In the genomic region with DNA sequence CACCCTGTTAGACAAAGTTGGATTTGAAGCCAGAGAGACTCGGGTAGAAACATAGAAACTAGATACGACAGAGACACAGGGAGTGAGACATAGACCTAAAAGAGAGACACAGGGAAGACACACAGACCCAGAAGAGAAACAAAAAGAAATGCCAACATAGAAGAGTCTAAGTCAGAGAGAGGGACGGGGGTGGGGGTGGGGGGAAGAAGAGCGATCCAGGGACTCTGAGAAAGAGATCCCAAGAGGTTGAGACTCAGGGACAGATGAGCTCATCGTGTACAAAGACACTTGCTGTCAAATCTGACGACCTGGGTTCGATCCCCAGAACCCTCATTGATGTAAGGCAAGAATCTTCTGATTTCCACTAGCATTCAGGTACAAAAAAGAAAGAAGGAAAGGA, we compare ENCODE assay signal across 7 mouse cellular contexts. TPM values are rescaled to one million over a fixed set of nuclear protein-coding genes. Genes with fewer than 3 reads are reported as not detected.
DNase-seq lines count a peak whose midpoint lies in the region; ATAC-seq lines count a peak whose summit lies in the region.

No protein-coding gene starts in this region.

- H3K9ac ChIP-seq in lung, embryonic 16.5 days (ENCODE audit: low read length), result peak overlapping the region; percentile 66
- H3K9ac ChIP-seq in intestine, embryonic 16.5 days (ENCODE audit: low read depth, low read length), result peak overlapping the region; percentile 75
- no peak overlapping the region for H3K9ac ChIP-seq in neural tube, embryonic 14.5 days (replicated peaks; ENCODE audit: low read depth, low read length)

- no peaks in the 10 kb centered on the region for H3K36me3 ChIP-seq in lung, embryonic 16.5 days (ENCODE audit: control insufficient read depth, insufficient read depth, low read length)
- no peaks in the 10 kb centered on the region for H3K36me3 ChIP-seq in forebrain, embryonic 10.5 days (replicated peaks)
- no peaks in the 10 kb centered on the region for H3K36me3 ChIP-seq in intestine, embryonic 16.5 days (ENCODE audit: control insufficient read depth, insufficient read depth, low read length)
- H3K36me3 ChIP-seq in neural tube, embryonic 14.5 days (ENCODE audit: control insufficient read depth, insufficient read depth, low read length), result no peaks in the 10 kb centered on the region

- peaks cover 9% of the 10 kb centered on the region for H3K4me1 ChIP-seq in lung, embryonic 16.5 days (replicated peaks; ENCODE audit: control insufficient read depth, insufficient read depth, low read length)
- H3K4me1 ChIP-seq in forebrain, embryonic 10.5 days, result peaks cover 27% of the 10 kb centered on the region
- peaks cover 23% of the 10 kb centered on the region for H3K4me1 ChIP-seq in intestine, embryonic 16.5 days (ENCODE audit: control insufficient read depth, insufficient read depth, low read length)
- H3K4me1 ChIP-seq in neural tube, embryonic 14.5 days (ENCODE audit: control insufficient read depth, insufficient read depth, low read length), result 0 out of 2 replicates have a peak, but pooled peaks cover 2% of the 10 kb centered on the region

- DNase-seq in lung, postnatal 10 days, result no peak
- no peak for DNase-seq in forebrain, embryonic 10.5 days (ENCODE audit: extremely low spot score, low spot score)
- no peak for DNase-seq in T-cell, adult 2 months (ENCODE audit: low spot score)
- DNase-seq in cerebellum, adult 11-12 months, result no peak

- no peaks in the 10 kb centered on the region for H3K9me3 ChIP-seq in lung, embryonic 16.5 days (ENCODE audit: control insufficient read depth, low read length)
- no peaks in the 10 kb centered on the region; the same call in 1 of the 2 replicates for H3K9me3 ChIP-seq in forebrain, embryonic 10.5 days
- no peaks in the 10 kb centered on the region for H3K9me3 ChIP-seq in intestine, embryonic 16.5 days (ENCODE audit: control insufficient read depth, low read length)
- H3K9me3 ChIP-seq in neural tube, embryonic 14.5 days (ENCODE audit: control insufficient read depth, low read length), result no peaks in the 10 kb centered on the region

- H3K4me3 ChIP-seq in lung, embryonic 16.5 days (ENCODE audit: low read length), result peak overlapping the region; percentile 59
- H3K4me3 ChIP-seq in forebrain, embryonic 10.5 days, result peak overlapping the region; percentile 55
- H3K4me3 ChIP-seq in intestine, embryonic 16.5 days (ENCODE audit: low read length), result peak overlapping the region; percentile 66
- H3K4me3 ChIP-seq in neural tube, embryonic 14.5 days (ENCODE audit: low read depth, low read length), result no peak overlapping the region

- no peak overlapping the region for H3K27ac ChIP-seq in lung, embryonic 16.5 days (ENCODE audit: low read length)
- H3K27ac ChIP-seq in forebrain, embryonic 10.5 days, result no peak overlapping the region
- no peak overlapping the region; the same call in 1 of the 2 replicates for H3K27ac ChIP-seq in intestine, embryonic 16.5 days (ENCODE audit: low read length)
- no peak overlapping the region for H3K27ac ChIP-seq in neural tube, embryonic 14.5 days (ENCODE audit: low read depth, low read length)

- H3K27me3 ChIP-seq in lung, embryonic 16.5 days (ENCODE audit: control insufficient read depth, insufficient read depth, low read depth, low read length), result peaks cover 31% of the 10 kb centered on the region
- peaks cover 77% of the 10 kb centered on the region for H3K27me3 ChIP-seq in forebrain, embryonic 10.5 days (ENCODE audit: poor library complexity, severe bottlenecking)
- H3K27me3 ChIP-seq in intestine, embryonic 16.5 days (replicated peaks; ENCODE audit: control insufficient read depth, insufficient read depth, low read length), result peaks cover 7% of the 10 kb centered on the region; the same call in 1 of the 2 replicates
- peaks cover 35% of the 10 kb centered on the region for H3K27me3 ChIP-seq in neural tube, embryonic 14.5 days (ENCODE audit: control insufficient read depth, insufficient read depth, low read length)

- ATAC-seq in lung, embryonic 16.5 days (ENCODE audit: low read depth), result no peak
- ATAC-seq in intestine, embryonic 16.5 days, result no peak
- no peak for ATAC-seq in neural tube, embryonic 14.5 days (ENCODE audit: low read depth)

- 10% methylated on average over 7 of the region's 7 CpGs for WGBS in lung, embryonic 16.5 days
- 13% methylated on average over 7 of the region's 7 CpGs for WGBS in forebrain, embryonic 10.5 days
- 16% methylated on average over 7 of the region's 7 CpGs for WGBS in intestine, embryonic 16.5 days
- WGBS in neural tube, embryonic 14.5 days, result 14% methylated on average over 7 of the region's 7 CpGs

- H3K4me2 ChIP-seq in lung, embryonic 16.5 days (ENCODE audit: low read depth, low read length), result peak overlapping the region; percentile 88
- peak overlapping the region; percentile 78 for H3K4me2 ChIP-seq in intestine, embryonic 16.5 days (ENCODE audit: low read depth, low read length)
- peak overlapping the region; percentile 26; the same call in 1 of the 2 replicates for H3K4me2 ChIP-seq in neural tube, embryonic 14.5 days (ENCODE audit: low read depth, low read length)

RNA-seq across cellular contexts. Expression of a gene that starts 1.1 kb away (rescaled TPM):
- 0.15 and 0.21 TPM in 2 replicates for polyA plus RNA-seq in lung, embryonic 16.5 days (2015; fragmentation: Nextera tagmentation; extraction: Ambion mirVana)
- not detected in 2 replicates for polyA plus RNA-seq in forebrain, embryonic 10.5 days (2016; fragmentation: Nextera tagmentation; extraction: Ambion mirVana)
- 0.35 and 0.36 TPM in 2 replicates for polyA plus RNA-seq in intestine, embryonic 16.5 days (2015; fragmentation: Nextera tagmentation; extraction: Ambion mirVana)
- not detected in 2 replicates for polyA plus RNA-seq in neural tube, embryonic 14.5 days (2014; fragmentation: Nextera tagmentation; extraction: Ambion mirVana)

RNA-seq across cellular contexts. Expression of a gene that starts 24.3 kb away (rescaled TPM):
- polyA plus RNA-seq in lung, embryonic 16.5 days (2015; fragmentation: Nextera tagmentation; extraction: Ambion mirVana), result 2.2 and 2.3 TPM in 2 replicates
- polyA plus RNA-seq in forebrain, embryonic 10.5 days (2016; fragmentation: Nextera tagmentation; extraction: Ambion mirVana), result 1.4 TPM in 2 replicates
- 3.1 TPM in 2 replicates for polyA plus RNA-seq in intestine, embryonic 16.5 days (2015; fragmentation: Nextera tagmentation; extraction: Ambion mirVana)
- 8.5 and 9.4 TPM in 2 replicates for polyA plus RNA-seq in neural tube, embryonic 14.5 days (2014; fragmentation: Nextera tagmentation; extraction: Ambion mirVana)

RNA-seq across cellular contexts. Expression of a gene that starts 24.4 kb away (rescaled TPM):
- 21.9 and 22.4 TPM in 2 replicates for polyA plus RNA-seq in lung, embryonic 16.5 days (2015; fragmentation: Nextera tagmentation; extraction: Ambion mirVana)
- polyA plus RNA-seq in forebrain, embryonic 10.5 days (2016; fragmentation: Nextera tagmentation; extraction: Ambion mirVana), result 24.4 and 26.6 TPM in 2 replicates
- 33.2 and 38.1 TPM in 2 replicates for polyA plus RNA-seq in intestine, embryonic 16.5 days (2015; fragmentation: Nextera tagmentation; extraction: Ambion mirVana)
- polyA plus RNA-seq in neural tube, embryonic 14.5 days (2014; fragmentation: Nextera tagmentation; extraction: Ambion mirVana), result 26.4 and 27.9 TPM in 2 replicates

RNA-seq across cellular contexts. Expression of a gene that starts 24.6 kb away (rescaled TPM):
- 0.26 and 0.92 TPM in 2 replicates for polyA plus RNA-seq in lung, embryonic 16.5 days (2015; fragmentation: Nextera tagmentation; extraction: Ambion mirVana)
- 0.36 and 0.88 TPM in 2 replicates for polyA plus RNA-seq in forebrain, embryonic 10.5 days (2016; fragmentation: Nextera tagmentation; extraction: Ambion mirVana)
- 0.27 and 0.49 TPM in 2 replicates for polyA plus RNA-seq in intestine, embryonic 16.5 days (2015; fragmentation: Nextera tagmentation; extraction: Ambion mirVana)
- 0.16 TPM in 1 of 2 replicates, not detected in the other for polyA plus RNA-seq in neural tube, embryonic 14.5 days (2014; fragmentation: Nextera tagmentation; extraction: Ambion mirVana)

Comparison
In these comparisons a context has a peak if more than half of its experiments do, and no peak if none do; other contexts are left out.
1. H3K4me2 ChIP-seq: peak in every context shown above with its lines; median percentile 88 in lung, embryonic 16.5 days; 78 in intestine, embryonic 16.5 days; 26 in neural tube, embryonic 14.5 days.